Mouse (Mus musculus) forebrain, embryonic 12.5 days (tissue): Measurements from ENCODE around the gene Morf4l2. TPM values are rescaled to one million over a fixed set of nuclear protein-coding genes. Genes with fewer than 3 reads are reported as not detected.
"Not testable (repeated sequence)": the region's sequence is repeated elsewhere in the genome, so short reads cannot be mapped to it uniquely, and the experiment has no call there.

Experiments
- ATAC-seq: fragments of 200-750 bp; cut with Nextera tagmentation; 2 replicates; pipeline ENCODE4 v1.8.0; 2017; ENCODE audit warnings: moderate TSS enrichment; ENCODE audit not compliant: low FRiP score
- H3K27ac ChIP-seq: fragments of 300-500 bp; sonication (generic); 2 replicates; pipeline ENCODE4 v1.5.1; 2016; ENCODE audit warnings: mild to moderate bottlenecking
- H3K27me3 ChIP-seq: fragments of 300-500 bp; sonication (generic); 2 replicates; pipeline ENCODE4 v1.6.1; 2016; ENCODE audit warnings: mild to moderate bottlenecking
- H3K36me3 ChIP-seq: fragments of 300-500 bp; sonication (generic); replicated peaks from 2 replicates; pipeline ENCODE4 v1.6.1; 2016; ENCODE audit warnings: mild to moderate bottlenecking
- H3K4me1 ChIP-seq: fragments of 300-500 bp; sonication (generic); 2 replicates; pipeline ENCODE4 v1.6.1; 2016
- H3K4me2 ChIP-seq: fragments of 300-500 bp; sonication (generic); 2 replicates; pipeline ENCODE4 v1.6.1; 2016; ENCODE audit warnings: mild to moderate bottlenecking, moderate library complexity
- H3K4me3 ChIP-seq: fragments of 300-500 bp; sonication (generic); replicated peaks from 2 replicates; pipeline ENCODE4 v1.5.1; 2016; ENCODE audit warnings: mild to moderate bottlenecking
- H3K9ac ChIP-seq: fragments of 300-500 bp; sonication (generic); 2 replicates; pipeline ENCODE4 v1.6.1; 2016; ENCODE audit warnings: mild to moderate bottlenecking
- H3K9me3 ChIP-seq: fragments of 300-500 bp; sonication (generic); 2 replicates; pipeline ENCODE4 v1.6.1; 2016
- WGBS: fragments of 180-500 bp; shearing (Covaris S2); methylation state at CpG from one replicate; pipeline ENCODE4 v1.1.7; 2016; 5-methylcytosine and 5-hydroxymethylcytosine counted together
- polyA plus RNA-seq: library from polyadenylated mRNA; unstranded; fragments of >200 nt; fragmentation: Nextera tagmentation; extraction: Ambion mirVana; gene quantifications from 2 replicates; pipeline ENCODE4 v1.2.1, GENCODE M21; 2016

Gene Morf4l2
- polyA plus RNA-seq, 1 experiment from 2014 or later = 561 TPM

DNA sequence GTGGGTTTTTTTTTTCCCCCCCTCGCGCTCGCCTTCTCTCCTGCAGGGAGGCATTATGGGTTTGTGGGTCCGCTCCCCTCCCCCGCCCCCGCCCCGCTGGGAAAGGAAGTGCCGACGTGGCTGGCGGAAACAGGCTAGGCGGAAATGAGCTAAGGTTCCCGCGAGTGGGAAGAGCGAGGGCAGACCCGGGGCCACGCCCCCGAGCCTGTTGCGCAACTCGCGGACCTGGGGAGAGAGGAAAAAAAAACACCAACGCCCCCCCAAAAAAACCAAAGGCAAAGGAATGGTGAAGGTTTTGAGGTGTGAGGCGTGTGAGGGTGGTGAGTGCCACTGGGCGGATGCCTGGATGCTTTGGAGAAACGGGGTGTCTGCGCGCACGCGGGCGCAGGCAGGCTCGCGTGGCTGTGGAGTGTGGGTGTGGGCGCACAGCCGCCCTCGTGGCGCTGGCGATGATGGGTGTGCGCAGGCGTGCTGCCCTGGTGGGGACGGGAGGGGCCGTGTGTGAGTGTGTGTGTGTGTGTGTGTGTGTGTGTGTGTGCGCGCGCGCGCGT is 1.8 kb downstream of the Morf4l2 start:
- H3K4me2 ChIP-seq = peak overlapping the region; percentile 50

GRCm38 (mm10) chrX:136740791-136741650 is 2.5 kb downstream of the Morf4l2 start:
- ATAC-seq = peak; percentile 98
- Histone ChIP-seq H3K4me2 (no peak overlapping the region), H3K9me3 (no peaks in the 10 kb centered on the region), H3K9ac (peak overlapping the region; percentile 67), H3K36me3 (no peaks in the 10 kb centered on the region), H3K4me3 (peak overlapping the region; percentile 50), H3K27me3 (no peaks in the 10 kb centered on the region), H3K4me1 (0 out of 2 replicates have a peak, but pooled peaks cover 4% of the 10 kb centered on the region), H3K27ac (peak overlapping the region; percentile 87)
- 27% methylated on average over 39 of the region's 39 CpGs for WGBS

More for the DNA sequence above, 1.8 kb downstream of the Morf4l2 start:
- no peaks in the 10 kb centered on the region for H3K9me3 ChIP-seq
- no peaks in the 10 kb centered on the region for H3K36me3 ChIP-seq
- peak overlapping the region; percentile 56 for H3K9ac ChIP-seq
- no peaks in the 10 kb centered on the region for H3K27me3 ChIP-seq
- H3K27ac ChIP-seq = peak overlapping the region; percentile 87
- WGBS = 26% methylated on average over 45 of the region's 46 CpGs
- 0 out of 2 replicates have a peak, but pooled peaks cover 4% of the 10 kb centered on the region for H3K4me1 ChIP-seq
- peak overlapping the region; percentile 50 for H3K4me3 ChIP-seq
- ATAC-seq = peak; percentile 67

- Histone ChIP-seq H3K27ac (no peak overlapping the region), H3K36me3 (no peaks in the 10 kb centered on the region), H3K27me3 (no peaks in the 10 kb centered on the region), H3K9ac (peak overlapping the region; percentile 67), H3K4me2 (peak overlapping the region; percentile 53), H3K4me1 (0 out of 2 replicates have a peak, but pooled peaks cover 4% of the 10 kb centered on the region), H3K4me3 (peak overlapping the region; percentile 50), H3K9me3 (no peaks in the 10 kb centered on the region)
- WGBS = 21% methylated on average over 15 of the region's 15 CpGs
- ATAC-seq = no peak
Measured at GRCm38 (mm10) chrX:136740087-136740790, 3.3 kb downstream of the Morf4l2 start.

DNA sequence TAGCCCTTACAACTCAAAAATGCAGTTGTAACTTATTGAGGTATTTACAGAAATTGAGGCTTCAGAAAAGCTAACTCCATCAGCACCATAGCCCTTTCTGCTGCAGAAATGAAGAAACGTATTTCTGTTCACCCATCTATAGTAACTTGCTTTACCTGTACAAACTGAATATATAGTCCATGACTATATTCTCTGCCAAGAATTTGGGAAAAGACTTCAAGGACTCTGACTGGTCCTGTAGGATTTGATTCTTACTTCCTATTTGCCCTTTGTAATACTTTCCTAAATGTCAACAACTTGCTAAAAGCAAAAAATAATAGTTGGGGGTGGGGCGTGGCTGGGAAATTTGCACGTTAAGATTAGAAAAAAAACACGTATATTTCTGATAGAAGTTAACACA is 11.5 kb downstream of the Morf4l2 start:
- no peaks in the 10 kb centered on the region for H3K4me1 ChIP-seq
- no peak overlapping the region for H3K9ac ChIP-seq
- ATAC-seq = no peak
- peaks cover 4% of the 10 kb centered on the region; the same call in 1 of the 2 replicates for H3K36me3 ChIP-seq
- no peak overlapping the region for H3K4me3 ChIP-seq
- no peaks in the 10 kb centered on the region for H3K9me3 ChIP-seq
- 89% methylated on average over 4 of the region's 4 CpGs for WGBS
- H3K4me2 ChIP-seq = no peak overlapping the region
- H3K27ac ChIP-seq = no peak overlapping the region
- H3K27me3 ChIP-seq = no peaks in the 10 kb centered on the region

DNA sequence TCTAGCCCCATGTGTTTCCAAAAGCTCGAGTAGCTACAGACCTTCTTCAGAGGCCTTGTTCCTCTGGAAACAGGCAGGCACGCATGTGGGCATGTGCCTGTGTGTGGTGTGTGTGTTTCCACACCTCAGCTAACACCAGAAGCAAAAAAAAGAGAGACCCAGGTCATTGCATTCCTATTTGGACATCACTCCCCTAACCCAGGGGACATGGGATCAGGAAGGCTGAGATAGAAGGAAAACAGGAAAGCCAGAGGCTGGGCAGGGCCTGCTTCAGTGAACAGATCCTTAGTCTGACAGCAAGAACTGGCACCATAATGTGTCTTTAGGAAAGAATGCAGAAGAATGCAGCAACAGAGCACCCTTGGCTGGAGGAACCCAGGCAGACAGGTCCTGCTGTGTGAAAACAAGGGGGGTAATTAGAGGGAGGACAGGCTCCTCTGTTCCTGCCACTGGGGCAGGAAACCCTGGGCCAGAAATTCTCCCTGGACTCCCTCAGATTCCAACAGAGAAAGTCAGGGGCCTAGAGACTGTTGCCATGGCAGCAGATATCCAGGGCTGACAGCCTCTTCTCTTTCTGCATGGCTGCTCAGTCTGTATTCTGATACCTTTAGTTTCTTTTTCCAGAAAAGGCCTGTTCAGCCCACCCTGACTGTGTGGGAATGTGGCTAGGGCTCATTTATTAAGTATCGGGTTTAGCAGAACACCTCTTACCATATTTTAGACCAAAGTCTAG is 28.6 kb downstream of the Morf4l2 start:
- not testable (repeated sequence) for H3K4me3 ChIP-seq, H3K4me1 ChIP-seq, H3K27me3 ChIP-seq, H3K4me2 ChIP-seq, H3K9me3 ChIP-seq, H3K36me3 ChIP-seq, H3K9ac ChIP-seq, H3K27ac ChIP-seq
- WGBS = 31% methylated on average over 3 of the region's 3 CpGs
- ATAC-seq = peak; percentile 92

DNA sequence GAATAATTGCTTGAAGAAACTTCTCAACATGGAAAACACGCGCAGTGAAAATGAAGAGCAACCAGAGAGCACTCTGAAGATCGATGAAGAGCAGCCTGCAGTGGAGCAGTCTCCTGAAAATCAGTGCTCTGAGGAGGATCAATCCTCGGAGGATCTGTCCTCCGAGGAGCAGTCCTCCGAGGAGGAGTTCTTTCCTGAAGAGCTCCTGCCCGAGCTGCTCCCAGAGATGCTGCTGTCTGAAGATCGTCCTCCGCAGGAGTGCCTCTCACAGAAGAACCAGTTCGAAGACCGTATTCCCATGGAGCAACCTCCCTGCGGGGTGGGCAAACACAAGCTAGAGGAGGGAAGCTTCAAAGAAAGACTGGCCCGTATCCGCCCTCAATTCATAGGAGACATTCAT is 34.7 kb downstream of the Morf4l2 start:
- H3K9me3 ChIP-seq = no peaks in the 10 kb centered on the region
- no peaks in the 10 kb centered on the region for H3K4me1 ChIP-seq
- peak overlapping the region; percentile 56 for H3K4me2 ChIP-seq
- 17% methylated on average over 14 of the region's 14 CpGs for WGBS
- 0 out of 2 replicates have a peak, but pooled peaks cover 3% of the 10 kb centered on the region for H3K27me3 ChIP-seq
- ATAC-seq = peak; percentile 20; the same call in 1 of the 2 replicates
- no peaks in the 10 kb centered on the region for H3K36me3 ChIP-seq
- H3K4me3 ChIP-seq = peak overlapping the region; percentile 50
- H3K27ac ChIP-seq = peak overlapping the region; percentile 88
- peak overlapping the region; percentile 63 for H3K9ac ChIP-seq

- Histone ChIP-seq H3K4me1 (no peaks in the 10 kb centered on the region), H3K9me3 (no peaks in the 10 kb centered on the region), H3K4me3 (peak overlapping the region; percentile 50), H3K36me3 (no peaks in the 10 kb centered on the region), H3K4me2 (peak overlapping the region; percentile 56), H3K27ac (peak overlapping the region; percentile 88), H3K27me3 (0 out of 2 replicates have a peak, but pooled peaks cover 3% of the 10 kb centered on the region), H3K9ac (peak overlapping the region; percentile 63)
- 21% methylated on average over 18 of the region's 18 CpGs for WGBS
- ATAC-seq = peak; percentile 93
Measured at GRCm38 (mm10) chrX:136708168-136708681, 35.3 kb downstream of the Morf4l2 start.

DNA sequence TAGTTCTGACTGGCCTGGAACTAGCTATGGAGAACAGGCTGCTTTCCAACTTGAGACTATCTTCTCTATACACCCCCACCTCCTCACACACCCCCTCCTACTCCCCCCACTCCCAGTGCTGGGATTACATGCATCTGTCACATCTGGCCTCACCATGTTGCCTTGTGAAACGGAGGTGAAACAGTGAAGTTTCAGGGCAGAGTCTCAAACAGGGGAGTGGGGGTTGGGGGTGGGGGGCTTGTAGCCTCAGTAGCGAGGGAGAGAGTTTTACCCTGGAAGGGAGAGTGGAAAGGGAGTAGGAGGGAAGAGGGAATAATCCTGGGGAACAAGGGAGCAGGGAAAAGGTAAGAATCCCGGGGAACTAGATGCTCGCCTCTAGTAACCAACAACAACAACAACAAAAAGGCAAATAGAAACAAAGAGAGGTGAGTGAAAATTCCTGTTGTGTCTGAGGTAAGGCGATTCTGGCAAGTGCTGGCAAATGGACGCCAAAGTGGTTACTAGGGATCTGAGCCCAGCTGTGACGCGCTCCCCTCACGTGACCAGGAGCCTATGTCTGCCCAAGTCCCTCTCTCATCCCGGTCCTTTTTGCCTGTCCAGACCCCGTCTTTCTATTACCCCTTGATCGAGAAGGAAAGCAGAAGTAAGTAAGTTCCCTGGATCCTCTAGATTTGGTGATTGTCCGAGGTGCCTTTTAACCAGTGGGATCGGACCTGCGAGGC is 35.9 kb downstream of the Morf4l2 start, which contains the start of gene Tceal1:
TSS of gene Tceal1 (plus strand) at position 537 of the 722 bp plus-strand sequence.
- 30% methylated on average over 15 of the region's 15 CpGs for WGBS

GRCm38 (mm10) chrX:136693196-136693595 is 50.3 kb downstream of the Morf4l2 start:
- Histone ChIP-seq H3K36me3 (no peaks in the 10 kb centered on the region), H3K4me1 (0 out of 2 replicates have a peak, but pooled peaks cover 3% of the 10 kb centered on the region), H3K4me3 (no peak overlapping the region), H3K27ac (no peak overlapping the region), H3K27me3 (no peaks in the 10 kb centered on the region), H3K4me2 (no peak overlapping the region), H3K9ac (no peak overlapping the region), H3K9me3 (no peaks in the 10 kb centered on the region)
- no peak for ATAC-seq
- WGBS = 76% methylated on average over 5 of the region's 5 CpGs

More for the DNA sequence above, 35.9 kb downstream of the Morf4l2 start, which contains the start of gene Tceal1:
- H3K4me2 ChIP-seq = peak within 1 kb of the TSS; percentile 56
- H3K27me3 ChIP-seq = 0 out of 2 replicates have a peak, but pooled peaks cover 3% of the 10 kb centered on the region
- H3K9ac ChIP-seq = peak within 1 kb of the TSS; percentile 63
- H3K36me3 ChIP-seq = no peaks in the 10 kb centered on the region
- H3K4me1 ChIP-seq = no peaks in the 10 kb centered on the region
- peak within 1 kb of the TSS; percentile 50 for H3K4me3 ChIP-seq
- no peaks in the 10 kb centered on the region for H3K9me3 ChIP-seq
- ATAC-seq = peak; percentile 96
- H3K27ac ChIP-seq = peak within 1 kb of the TSS; percentile 88

- Histone ChIP-seq H3K4me3 (no peak overlapping the region), H3K9me3 (no peaks in the 10 kb centered on the region), H3K27ac (0 out of 2 replicates have a peak overlapping the region, but pooled peaks have one; percentile 19), H3K4me1 (0 out of 2 replicates have a peak, but pooled peaks cover 3% of the 10 kb centered on the region), H3K36me3 (no peaks in the 10 kb centered on the region), H3K9ac (no peak overlapping the region), H3K27me3 (no peaks in the 10 kb centered on the region), H3K4me2 (no peak overlapping the region)
- WGBS = 62% methylated on average over 4 of the region's 4 CpGs
- no peak for ATAC-seq
Measured at GRCm38 (mm10) chrX:136692294-136692675, 51.2 kb downstream of the Morf4l2 start.
